Mouse (Mus musculus): ENCODE results near the gene Eif4e3. TPM values are rescaled to one million over a fixed set of nuclear protein-coding genes. Genes with fewer than 3 reads are reported as not detected.

Eif4e3 gene
- polyA plus RNA-seq, 1 experiment: 19.2 TPM

GRCm38 (mm10) chr6:99632121-99632980, 34.2 kb downstream of the Eif4e3 start:
- 0 out of 2 replicates have a peak, but pooled peaks cover 1% of the 10 kb centered on the region for H3K4me1 ChIP-seq (ENCODE audit: control insufficient read depth, insufficient read depth, low read length)
- H3K27ac ChIP-seq (ENCODE audit: insufficient read depth, low read length): no peak overlapping the region
- TF ChIP-seq CTCF (IDR thresholded peaks at IDR 0.05; ENCODE audit: extremely low read depth, insufficient read depth, low read length): no peak
- no peak for TF ChIP-seq POLR2A (IDR thresholded peaks at IDR 0.05; ENCODE audit: extremely low read depth, insufficient read depth, low read length)
- no peak overlapping the region for H3K4me3 ChIP-seq (ENCODE audit: insufficient read depth, low read length)

- Histone ChIP-seq H3K27ac (ENCODE audit: insufficient read depth, low read length) (no peak overlapping the region), H3K4me1 (ENCODE audit: control insufficient read depth, insufficient read depth, low read length) (0 out of 2 replicates have a peak, but pooled peaks cover 1% of the 10 kb centered on the region), H3K4me3 (ENCODE audit: insufficient read depth, low read length) (no peak overlapping the region)
- TF ChIP-seq CTCF (IDR thresholded peaks at IDR 0.05; ENCODE audit: extremely low read depth, insufficient read depth, low read length) (no peak), POLR2A (IDR thresholded peaks at IDR 0.05; ENCODE audit: extremely low read depth, insufficient read depth, low read length) (no peak)
Observed at GRCm38 (mm10) chr6:99631637-99632036, 34.9 kb downstream of the Eif4e3 start.

GRCm38 (mm10) chr6:99629726-99630458, 36.7 kb downstream of the Eif4e3 start:
- TF ChIP-seq POLR2A (IDR thresholded peaks at IDR 0.05; ENCODE audit: extremely low read depth, insufficient read depth, low read length) (no peak), CTCF (IDR thresholded peaks at IDR 0.05; ENCODE audit: extremely low read depth, insufficient read depth, low read length) (peak; percentile 10; the same call in 1 of the 2 replicates)
- Histone ChIP-seq H3K4me1 (ENCODE audit: control insufficient read depth, insufficient read depth, low read length) (0 out of 2 replicates have a peak, but pooled peaks cover 1% of the 10 kb centered on the region), H3K4me3 (ENCODE audit: insufficient read depth, low read length) (no peak overlapping the region), H3K27ac (ENCODE audit: insufficient read depth, low read length) (no peak overlapping the region)

- Histone ChIP-seq H3K4me1 (ENCODE audit: control insufficient read depth, insufficient read depth, low read length) (no peaks in the 10 kb centered on the region), H3K4me3 (ENCODE audit: insufficient read depth, low read length) (no peak overlapping the region), H3K27ac (ENCODE audit: insufficient read depth, low read length) (no peak overlapping the region)
- no peak for TF ChIP-seq CTCF (IDR thresholded peaks at IDR 0.05; ENCODE audit: extremely low read depth, insufficient read depth, low read length)
Observed at GRCm38 (mm10) chr6:99626347-99626746, 40.2 kb downstream of the Eif4e3 start.

- Histone ChIP-seq H3K4me1 (ENCODE audit: control insufficient read depth, insufficient read depth, low read length) (no peaks in the 10 kb centered on the region), H3K4me3 (ENCODE audit: insufficient read depth, low read length) (no peak overlapping the region), H3K27ac (ENCODE audit: insufficient read depth, low read length) (no peak overlapping the region)
- TF ChIP-seq POLR2A (IDR thresholded peaks at IDR 0.05; ENCODE audit: extremely low read depth, insufficient read depth, low read length): no peak
- no peak for TF ChIP-seq CTCF (IDR thresholded peaks at IDR 0.05; ENCODE audit: extremely low read depth, insufficient read depth, low read length)
Observed at GRCm38 (mm10) chr6:99625803-99626202, 40.8 kb downstream of the Eif4e3 start.

- Histone ChIP-seq H3K27ac (ENCODE audit: insufficient read depth, low read length) (no peak overlapping the region), H3K4me1 (ENCODE audit: control insufficient read depth, insufficient read depth, low read length) (no peaks in the 10 kb centered on the region), H3K4me3 (ENCODE audit: insufficient read depth, low read length) (no peak overlapping the region)
- TF ChIP-seq CTCF (IDR thresholded peaks at IDR 0.05; ENCODE audit: extremely low read depth, insufficient read depth, low read length): no peak
- no peak for TF ChIP-seq POLR2A (IDR thresholded peaks at IDR 0.05; ENCODE audit: extremely low read depth, insufficient read depth, low read length)
Observed at GRCm38 (mm10) chr6:99625306-99625705, 41.3 kb downstream of the Eif4e3 start.

- H3K4me1 ChIP-seq (ENCODE audit: control insufficient read depth, insufficient read depth, low read length): no peaks in the 10 kb centered on the region
- TF ChIP-seq POLR2A (IDR thresholded peaks at IDR 0.05; ENCODE audit: extremely low read depth, insufficient read depth, low read length): no peak
- H3K27ac ChIP-seq (ENCODE audit: insufficient read depth, low read length): no peak overlapping the region
- H3K4me3 ChIP-seq (ENCODE audit: insufficient read depth, low read length): no peak overlapping the region
Observed at GRCm38 (mm10) chr6:99624542-99624941, 42.0 kb downstream of the Eif4e3 start.

- TF ChIP-seq CTCF (IDR thresholded peaks at IDR 0.05; ENCODE audit: extremely low read depth, insufficient read depth, low read length) (peak; percentile 67), POLR2A (IDR thresholded peaks at IDR 0.05; ENCODE audit: extremely low read depth, insufficient read depth, low read length) (no peak)
- Histone ChIP-seq H3K4me3 (ENCODE audit: insufficient read depth, low read length) (no peak overlapping the region), H3K4me1 (ENCODE audit: control insufficient read depth, insufficient read depth, low read length) (no peaks in the 10 kb centered on the region), H3K27ac (ENCODE audit: insufficient read depth, low read length) (no peak overlapping the region)
Observed at GRCm38 (mm10) chr6:99623641-99624040, 42.9 kb downstream of the Eif4e3 start.

GRCm38 (mm10) chr6:99621167-99621566, 45.4 kb downstream of the Eif4e3 start:
- no peak overlapping the region for H3K4me3 ChIP-seq (ENCODE audit: insufficient read depth, low read length)
- no peak overlapping the region for H3K27ac ChIP-seq (ENCODE audit: insufficient read depth, low read length)
- H3K4me1 ChIP-seq (ENCODE audit: control insufficient read depth, insufficient read depth, low read length): peaks cover 4% of the 10 kb centered on the region; the same call in 1 of the 2 replicates
- TF ChIP-seq CTCF (IDR thresholded peaks at IDR 0.05; ENCODE audit: extremely low read depth, insufficient read depth, low read length) (no peak), POLR2A (IDR thresholded peaks at IDR 0.05; ENCODE audit: extremely low read depth, insufficient read depth, low read length) (no peak)

Measured in cortical plate, adult 2 months (tissue).